Mouse (Mus musculus) limb, embryonic 14.5 days (tissue): ENCODE data around the gene Kcnh7. TPM values are rescaled to one million over a fixed set of nuclear protein-coding genes. Genes with fewer than 3 reads are reported as not detected.

Source experiments
- ATAC-seq: fragments of 200-750 bp; cut with Nextera tagmentation; 2 replicates; pipeline ENCODE4 v1.8.0; 2017; ENCODE audit warnings: low read depth, moderate number of reproducible peaks, moderate TSS enrichment; ENCODE audit not compliant: low FRiP score
- DNase-seq: peaks from one replicate; pipeline ENCODE4 v3.0.0-alpha.2; 2015; ENCODE audit warnings: low spot score
- H3K27ac ChIP-seq: fragments of 300-500 bp; sonication (generic); replicated peaks from 2 replicates; pipeline ENCODE4 v1.5.1; 2014; ENCODE audit warnings: low read depth, mild to moderate bottlenecking, low read length, moderate library complexity, mixed read lengths
- H3K27me3 ChIP-seq: fragments of 300-500 bp; sonication (generic); 2 replicates; pipeline ENCODE4 v1.6.1; 2014; ENCODE audit warnings: low read length, mixed read lengths; ENCODE audit not compliant: control insufficient read depth, insufficient read depth
- H3K36me3 ChIP-seq: fragments of 300-500 bp; sonication (generic); 2 replicates; pipeline ENCODE4 v1.6.1; 2014; ENCODE audit warnings: mild to moderate bottlenecking, low read length, moderate library complexity, mixed read lengths; ENCODE audit not compliant: control insufficient read depth, insufficient read depth
- H3K4me1 ChIP-seq: fragments of 300-500 bp; sonication (generic); 2 replicates; pipeline ENCODE4 v1.6.1; 2014; ENCODE audit warnings: antibody characterized with exemption, low read length, mixed read lengths; ENCODE audit not compliant: control insufficient read depth, insufficient read depth
- H3K4me2 ChIP-seq: fragments of 300-500 bp; sonication (generic); replicated peaks from 2 replicates; pipeline ENCODE4 v1.6.1; 2014; ENCODE audit warnings: low read depth, mild to moderate bottlenecking, low read length, moderate library complexity; ENCODE audit not compliant: severe bottlenecking
- H3K4me3 ChIP-seq: fragments of 300-500 bp; sonication (generic); replicated peaks from 2 replicates; pipeline ENCODE4 v1.5.1; 2014; ENCODE audit warnings: low read length
- H3K9ac ChIP-seq: fragments of 300-500 bp; sonication (generic); 2 replicates; pipeline ENCODE4 v1.6.1; 2014; ENCODE audit warnings: mild to moderate bottlenecking, low read depth, low read length, moderate library complexity; ENCODE audit not compliant: severe bottlenecking
- H3K9me3 ChIP-seq: fragments of 300-500 bp; sonication (generic); 2 replicates; pipeline ENCODE4 v1.6.1; 2016; ENCODE audit warnings: low read length; ENCODE audit not compliant: control insufficient read depth
- POLR2A ChIP-seq: fragments of 200-500 bp; IDR thresholded peaks from 2 replicates; pipeline ENCODE4 v1.8.0; 2012; ENCODE audit warnings: inconsistent platforms, mild to moderate bottlenecking, moderate library complexity, borderline replicate concordance; ENCODE audit not compliant: insufficient read depth, insufficient read length; ENCODE audit errors: extremely low read depth
- WGBS: fragments of 180-500 bp; shearing (Covaris S2); extraction: QIAGEN DNeasy Blood & Tissue Kit; methylation state at CpG from one replicate; pipeline ENCODE4 v1.1.7; 2014; 5-methylcytosine and 5-hydroxymethylcytosine counted together
- polyA plus RNA-seq, 2 experiments: library from polyadenylated mRNA; depleted of rRNA in 1 of 2; stranded (reverse) in 1 of 2; unstranded in 1 of 2; fragments of >200 nt; fragmentation: Nextera tagmentation in 1 of 2; extraction: Ambion mirVana in 1 of 2; gene quantifications; 2 replicates each; pipeline versions ENCODE4 v1.2.1 to v1.2.3; 2012 to 2014

The Kcnh7 gene
- polyA plus RNA-seq, 2 experiments, result 0.65 to 1.3 TPM

DNA sequence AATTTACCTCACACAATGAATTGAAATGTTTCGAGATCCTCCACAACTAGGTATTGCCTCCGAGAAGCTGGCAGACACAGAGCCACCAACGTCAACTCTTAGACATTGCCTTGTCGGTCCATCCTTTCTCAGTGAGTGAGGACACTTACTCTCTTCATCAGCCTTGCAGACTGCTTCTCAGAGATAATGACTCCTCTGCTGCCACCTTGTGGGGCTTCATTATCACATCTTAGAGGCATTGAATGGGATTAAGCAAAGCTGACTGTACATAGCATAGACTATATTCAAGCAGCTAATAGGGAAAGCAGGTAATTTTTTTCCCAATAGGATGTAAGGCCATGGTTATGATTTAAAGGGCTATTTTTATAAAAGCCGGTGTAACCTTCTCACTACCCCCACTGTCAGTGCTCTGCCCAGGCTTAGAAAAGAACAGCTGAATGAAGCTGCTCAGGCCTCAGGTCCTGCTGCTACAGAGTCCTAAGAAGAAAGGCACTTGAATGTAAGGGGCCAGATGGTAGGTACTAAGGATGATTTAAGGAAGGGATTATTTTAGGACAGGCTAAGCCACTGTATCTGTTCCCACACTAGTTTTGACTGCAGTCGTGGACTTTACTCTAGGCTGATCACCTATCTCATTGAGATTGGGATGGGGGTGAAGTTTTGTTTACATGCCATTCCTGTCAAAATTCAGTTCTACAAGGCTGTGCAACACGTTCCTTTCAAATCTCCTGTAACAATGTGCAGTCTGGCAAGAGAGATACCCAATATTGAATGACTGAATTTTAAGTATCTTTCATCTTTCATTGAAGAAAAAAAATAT, 529.4 kb downstream of the Kcnh7 start:
- no peak overlapping the region for H3K27ac ChIP-seq
- TF ChIP-seq POLR2A, result no peak
- DNase-seq (peak; percentile 59), ATAC-seq (no peak)
- no peaks in the 10 kb centered on the region for H3K9me3 ChIP-seq
- no peaks in the 10 kb centered on the region for H3K27me3 ChIP-seq
- no peak overlapping the region for H3K4me2 ChIP-seq
- H3K4me3 ChIP-seq, result no peak overlapping the region
- WGBS, result 49% methylated on average over 7 of the region's 7 CpGs
- H3K36me3 ChIP-seq, result no peaks in the 10 kb centered on the region
- no peaks in the 10 kb centered on the region for H3K4me1 ChIP-seq
- no peak overlapping the region for H3K9ac ChIP-seq

- Histone ChIP-seq H3K36me3 (no peaks in the 10 kb centered on the region), H3K27me3 (no peaks in the 10 kb centered on the region), H3K4me3 (no peak overlapping the region), H3K9ac (no peak overlapping the region), H3K27ac (no peak overlapping the region), H3K4me1 (no peaks in the 10 kb centered on the region), H3K9me3 (no peaks in the 10 kb centered on the region), H3K4me2 (no peak overlapping the region)
- 86% methylated on average over 4 of the region's 4 CpGs for WGBS
- DNase-seq (no peak), ATAC-seq (no peak)
- no peak for TF ChIP-seq POLR2A
Measured at GRCm38 (mm10) chr2:62652466-62652865, 531.6 kb downstream of the Kcnh7 start.

DNA sequence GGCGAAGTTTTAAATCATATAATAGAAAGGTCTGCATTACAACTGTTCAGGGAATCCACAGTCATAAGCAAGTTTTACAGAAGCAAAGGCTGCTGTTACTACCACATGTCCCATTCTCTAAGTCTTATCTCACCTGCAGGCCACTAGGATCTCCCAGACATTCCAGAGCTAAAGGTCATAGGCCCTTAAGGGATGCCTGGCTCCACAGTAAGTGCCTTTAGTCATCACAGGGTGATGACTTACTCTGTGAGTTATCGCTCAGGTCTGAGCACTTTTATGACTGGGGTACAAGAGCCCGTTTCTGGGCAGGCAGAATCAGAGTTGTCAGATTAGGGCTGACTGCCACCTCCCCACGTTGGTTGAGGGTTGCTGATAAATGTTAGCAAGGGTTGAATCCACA, 532.2 kb downstream of the Kcnh7 start:
- 59% methylated on average over 4 of the region's 4 CpGs for WGBS
- Histone ChIP-seq H3K27ac (no peak overlapping the region), H3K4me1 (no peaks in the 10 kb centered on the region), H3K4me2 (no peak overlapping the region), H3K36me3 (no peaks in the 10 kb centered on the region), H3K9ac (no peak overlapping the region), H3K4me3 (no peak overlapping the region), H3K9me3 (no peaks in the 10 kb centered on the region), H3K27me3 (no peaks in the 10 kb centered on the region)
- no peak for TF ChIP-seq POLR2A
- ATAC-seq (no peak), DNase-seq (no peak)

- no peak for ATAC-seq
- Histone ChIP-seq H3K27ac (no peak overlapping the region), H3K9me3 (no peaks in the 10 kb centered on the region), H3K36me3 (no peaks in the 10 kb centered on the region), H3K4me2 (peak overlapping the region; percentile 75), H3K9ac (peak overlapping the region; percentile 61; the same call in 1 of the 2 replicates), H3K4me3 (peak overlapping the region; percentile 56), H3K27me3 (no peaks in the 10 kb centered on the region), H3K4me1 (no peaks in the 10 kb centered on the region)
- no peak for TF ChIP-seq POLR2A
- 23% methylated on average over 6 of the region's 6 CpGs for WGBS
- no peak for DNase-seq
Measured at GRCm38 (mm10) chr2:62646671-62647289, 537.3 kb downstream of the Kcnh7 start.

DNA sequence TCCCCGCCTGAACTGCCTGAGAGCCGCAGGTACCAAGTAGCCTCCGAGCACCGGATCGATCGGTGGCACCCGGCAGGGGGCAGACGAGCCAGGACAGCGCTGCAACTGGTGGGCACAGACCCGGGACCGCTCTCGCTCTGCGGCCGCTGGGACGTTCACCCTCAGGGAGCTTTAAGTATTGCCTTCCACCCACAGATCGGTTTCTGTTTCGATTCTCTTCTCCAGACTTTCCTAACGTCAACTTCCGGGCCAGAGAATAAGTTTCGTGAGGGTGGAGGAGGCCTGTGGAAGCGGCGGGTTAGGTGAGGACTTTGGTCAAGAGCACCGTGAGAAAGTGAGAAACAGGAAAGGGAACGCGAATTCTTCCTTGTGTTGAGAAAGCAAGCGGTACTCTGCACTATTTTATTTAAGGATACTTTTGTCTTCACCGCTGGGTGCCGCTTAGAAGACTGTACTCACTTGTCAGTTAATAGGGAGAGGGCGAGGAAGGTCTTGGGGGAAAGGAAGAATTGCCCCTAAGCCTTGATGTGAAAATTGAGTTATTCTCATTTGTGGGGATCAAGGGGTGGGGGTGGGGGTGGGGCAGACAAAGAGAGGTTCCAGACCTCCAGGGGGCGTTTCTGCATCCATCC, 538.0 kb downstream of the Kcnh7 start, which contains the start of gene Ifih1:
Gene Ifih1 (minus strand): TSS at position 242 of the 632 bp plus-strand sequence.
- Histone ChIP-seq H3K4me2 (peak within 1 kb of the TSS; percentile 75), H3K9ac (peak within 1 kb of the TSS; percentile 61), H3K4me1 (no peaks in the 10 kb centered on the region), H3K9me3 (no peaks in the 10 kb centered on the region), H3K27ac (no peak within 1 kb of the TSS), H3K36me3 (no peaks in the 10 kb centered on the region), H3K27me3 (no peaks in the 10 kb centered on the region), H3K4me3 (peak within 1 kb of the TSS; percentile 56)
- DNase-seq, result peak; percentile 50
- under 1% methylated on average over 30 of the region's 30 CpGs for WGBS
- peak; percentile 71 for ATAC-seq
- no peak for TF ChIP-seq POLR2A
